Mouse (Mus musculus): ENCODE measurements around the gene Ebp. TPM values are rescaled to one million over a fixed set of nuclear protein-coding genes. Genes with fewer than 3 reads are reported as not detected.

Gene Ebp
- polyA plus RNA-seq, 1 experiment from 2014 or later = 25.5 TPM

- Histone ChIP-seq H3K27ac (replicated peaks; ENCODE audit: low read depth, low read length) (no peak overlapping the region), H3K27me3 (ENCODE audit: control insufficient read depth, insufficient read depth, low read length) (no peaks in the 10 kb centered on the region), H3K36me3 (ENCODE audit: control insufficient read depth, insufficient read depth, low read length) (no peaks in the 10 kb centered on the region), H3K4me2 (ENCODE audit: low read depth, severe bottlenecking) (no peak overlapping the region), H3K4me3 (ENCODE audit: low read depth, low read length) (no peak overlapping the region), H3K9ac (ENCODE audit: low read length) (no peak overlapping the region), H3K9me3 (ENCODE audit: control insufficient read depth, low read length) (no peaks in the 10 kb centered on the region), H3K4me1 (ENCODE audit: control insufficient read depth, insufficient read depth, low read length) (no peaks in the 10 kb centered on the region)
- WGBS = 82% methylated on average over 4 of the region's 4 CpGs
- ATAC-seq (ENCODE audit: insufficient number of reproducible peaks, low FRiP score, low TSS enrichment, low read depth) (no peak), DNase-seq (ENCODE audit: low spot score) (no peak)
These were observed 11.8 kb upstream of the Ebp start for GRCm38 (mm10) chrX:8205088-8205487.

- no peak overlapping the region for H3K27ac ChIP-seq (replicated peaks; ENCODE audit: low read depth, low read length)
- 85% methylated on average over 10 of the region's 10 CpGs for WGBS
- DNase-seq (ENCODE audit: low spot score) (no peak), ATAC-seq (ENCODE audit: insufficient number of reproducible peaks, low FRiP score, low TSS enrichment, low read depth) (no peak)
- no peaks in the 10 kb centered on the region for H3K9me3 ChIP-seq (ENCODE audit: control insufficient read depth, low read length)
- no peak overlapping the region for H3K4me3 ChIP-seq (ENCODE audit: low read depth, low read length)
- no peak overlapping the region for H3K4me2 ChIP-seq (ENCODE audit: low read depth, severe bottlenecking)
- no peaks in the 10 kb centered on the region for H3K4me1 ChIP-seq (ENCODE audit: control insufficient read depth, insufficient read depth, low read length)
- H3K36me3 ChIP-seq (ENCODE audit: control insufficient read depth, insufficient read depth, low read length) = no peaks in the 10 kb centered on the region
- H3K9ac ChIP-seq (ENCODE audit: low read length) = no peak overlapping the region
- no peaks in the 10 kb centered on the region for H3K27me3 ChIP-seq (ENCODE audit: control insufficient read depth, insufficient read depth, low read length)
These were observed 10.8 kb upstream of the Ebp start for GRCm38 (mm10) chrX:8204076-8204475.

GRCm38 (mm10) chrX:8203105-8203504 is 9.8 kb upstream of the Ebp start:
- H3K27ac ChIP-seq (replicated peaks; ENCODE audit: low read depth, low read length) = no peak overlapping the region
- no peak for ATAC-seq (ENCODE audit: insufficient number of reproducible peaks, low FRiP score, low TSS enrichment, low read depth)
- H3K4me3 ChIP-seq (ENCODE audit: low read depth, low read length) = no peak overlapping the region
- H3K4me2 ChIP-seq (ENCODE audit: low read depth, severe bottlenecking) = no peak overlapping the region
- H3K9ac ChIP-seq (ENCODE audit: low read length) = no peak overlapping the region
- no peaks in the 10 kb centered on the region for H3K36me3 ChIP-seq (ENCODE audit: control insufficient read depth, insufficient read depth, low read length)
- 84% methylated on average over 14 of the region's 14 CpGs for WGBS
- H3K27me3 ChIP-seq (ENCODE audit: control insufficient read depth, insufficient read depth, low read length) = no peaks in the 10 kb centered on the region
- H3K4me1 ChIP-seq (ENCODE audit: control insufficient read depth, insufficient read depth, low read length) = no peaks in the 10 kb centered on the region
- no peak for DNase-seq (ENCODE audit: low spot score)
- H3K9me3 ChIP-seq (ENCODE audit: control insufficient read depth, low read length) = no peaks in the 10 kb centered on the region

- DNase-seq (ENCODE audit: low spot score) (peak; percentile 71), ATAC-seq (ENCODE audit: insufficient number of reproducible peaks, low FRiP score, low TSS enrichment, low read depth) (peak; percentile 92)
- Histone ChIP-seq H3K4me2 (ENCODE audit: low read depth, severe bottlenecking) (peak overlapping the region; percentile 43), H3K27me3 (ENCODE audit: control insufficient read depth, insufficient read depth, low read length) (no peaks in the 10 kb centered on the region), H3K9me3 (ENCODE audit: control insufficient read depth, low read length) (no peaks in the 10 kb centered on the region), H3K9ac (ENCODE audit: low read length) (peak overlapping the region; percentile 59; the same call in 1 of the 2 replicates), H3K36me3 (ENCODE audit: control insufficient read depth, insufficient read depth, low read length) (no peaks in the 10 kb centered on the region), H3K4me1 (ENCODE audit: control insufficient read depth, insufficient read depth, low read length) (no peaks in the 10 kb centered on the region), H3K27ac (replicated peaks; ENCODE audit: low read depth, low read length) (no peak overlapping the region), H3K4me3 (ENCODE audit: low read depth, low read length) (peak overlapping the region; percentile 39)
- WGBS = 16% methylated on average over 38 of the region's 38 CpGs
These were observed 483 bp downstream of the Ebp start for GRCm38 (mm10) chrX:8192640-8193418.

GRCm38 (mm10) chrX:8192126-8192639 is 1.1 kb downstream of the Ebp start:
- Histone ChIP-seq H3K9me3 (ENCODE audit: control insufficient read depth, low read length) (no peaks in the 10 kb centered on the region), H3K4me3 (ENCODE audit: low read depth, low read length) (peak overlapping the region; percentile 39), H3K4me2 (ENCODE audit: low read depth, severe bottlenecking) (peak overlapping the region; percentile 43), H3K4me1 (ENCODE audit: control insufficient read depth, insufficient read depth, low read length) (no peaks in the 10 kb centered on the region), H3K36me3 (ENCODE audit: control insufficient read depth, insufficient read depth, low read length) (no peaks in the 10 kb centered on the region), H3K9ac (ENCODE audit: low read length) (peak overlapping the region; percentile 59), H3K27ac (replicated peaks; ENCODE audit: low read depth, low read length) (no peak overlapping the region), H3K27me3 (ENCODE audit: control insufficient read depth, insufficient read depth, low read length) (no peaks in the 10 kb centered on the region)
- DNase-seq (ENCODE audit: low spot score) = no peak
- ATAC-seq (ENCODE audit: insufficient number of reproducible peaks, low FRiP score, low TSS enrichment, low read depth) = no peak; the same call in 1 of the 2 replicates
- 13% methylated on average over 13 of the region's 13 CpGs for WGBS

- H3K4me3 ChIP-seq (ENCODE audit: low read depth, low read length) = no peak overlapping the region
- H3K4me1 ChIP-seq (ENCODE audit: control insufficient read depth, insufficient read depth, low read length) = no peaks in the 10 kb centered on the region
- H3K9me3 ChIP-seq (ENCODE audit: control insufficient read depth, low read length) = no peaks in the 10 kb centered on the region
- H3K4me2 ChIP-seq (ENCODE audit: low read depth, severe bottlenecking) = no peak overlapping the region
- ATAC-seq (ENCODE audit: insufficient number of reproducible peaks, low FRiP score, low TSS enrichment, low read depth) (no peak), DNase-seq (ENCODE audit: low spot score) (no peak)
- H3K9ac ChIP-seq (ENCODE audit: low read length) = no peak overlapping the region
- 16% methylated on average over 7 of the region's 7 CpGs for WGBS
- H3K27me3 ChIP-seq (ENCODE audit: control insufficient read depth, insufficient read depth, low read length) = no peaks in the 10 kb centered on the region
- H3K27ac ChIP-seq (replicated peaks; ENCODE audit: low read depth, low read length) = no peak overlapping the region
- no peaks in the 10 kb centered on the region; the same call in 1 of the 2 replicates for H3K36me3 ChIP-seq (ENCODE audit: control insufficient read depth, insufficient read depth, low read length)
These were observed 10.3 kb downstream of the Ebp start for GRCm38 (mm10) chrX:8182871-8183540.

GRCm38 (mm10) chrX:8179646-8180045 is 13.7 kb downstream of the Ebp start:
- Histone ChIP-seq H3K36me3 (ENCODE audit: control insufficient read depth, insufficient read depth, low read length) (no peaks in the 10 kb centered on the region), H3K4me2 (ENCODE audit: low read depth, severe bottlenecking) (no peak overlapping the region), H3K27me3 (ENCODE audit: control insufficient read depth, insufficient read depth, low read length) (no peaks in the 10 kb centered on the region), H3K9ac (ENCODE audit: low read length) (no peak overlapping the region), H3K27ac (replicated peaks; ENCODE audit: low read depth, low read length) (no peak overlapping the region), H3K4me1 (ENCODE audit: control insufficient read depth, insufficient read depth, low read length) (no peaks in the 10 kb centered on the region), H3K9me3 (ENCODE audit: control insufficient read depth, low read length) (no peaks in the 10 kb centered on the region), H3K4me3 (ENCODE audit: low read depth, low read length) (no peak overlapping the region)
- DNase-seq (ENCODE audit: low spot score) (no peak), ATAC-seq (ENCODE audit: insufficient number of reproducible peaks, low FRiP score, low TSS enrichment, low read depth) (no peak)
- WGBS = 91% methylated on average over 5 of the region's 5 CpGs

GRCm38 (mm10) chrX:8178871-8179270 is 14.4 kb downstream of the Ebp start:
- no peak overlapping the region for H3K4me2 ChIP-seq (ENCODE audit: low read depth, severe bottlenecking)
- H3K27me3 ChIP-seq (ENCODE audit: control insufficient read depth, insufficient read depth, low read length) = no peaks in the 10 kb centered on the region
- no peaks in the 10 kb centered on the region for H3K9me3 ChIP-seq (ENCODE audit: control insufficient read depth, low read length)
- no peak overlapping the region for H3K9ac ChIP-seq (ENCODE audit: low read length)
- no peak for DNase-seq (ENCODE audit: low spot score)
- H3K4me3 ChIP-seq (ENCODE audit: low read depth, low read length) = no peak overlapping the region
- H3K27ac ChIP-seq (replicated peaks; ENCODE audit: low read depth, low read length) = no peak overlapping the region
- no peaks in the 10 kb centered on the region for H3K36me3 ChIP-seq (ENCODE audit: control insufficient read depth, insufficient read depth, low read length)
- 94% methylated on average over 2 of the region's 2 CpGs for WGBS
- H3K4me1 ChIP-seq (ENCODE audit: control insufficient read depth, insufficient read depth, low read length) = no peaks in the 10 kb centered on the region
- ATAC-seq (ENCODE audit: insufficient number of reproducible peaks, low FRiP score, low TSS enrichment, low read depth) = no peak
